Mouse (Mus musculus) B cell, adult 62 days (primary cell): ENCODE results near the gene Tmem45b. TPM values are rescaled to one million over a fixed set of nuclear protein-coding genes. Genes with fewer than 3 reads are reported as not detected.

Experiments
- total RNA-seq: library from RNA; stranded (reverse); gene quantifications from 4 replicates; pipeline ENCODE4 v1.2.4, GENCODE M21; 2023

Tmem45b gene
- total RNA-seq, result not detected in 4 replicates

DNA sequence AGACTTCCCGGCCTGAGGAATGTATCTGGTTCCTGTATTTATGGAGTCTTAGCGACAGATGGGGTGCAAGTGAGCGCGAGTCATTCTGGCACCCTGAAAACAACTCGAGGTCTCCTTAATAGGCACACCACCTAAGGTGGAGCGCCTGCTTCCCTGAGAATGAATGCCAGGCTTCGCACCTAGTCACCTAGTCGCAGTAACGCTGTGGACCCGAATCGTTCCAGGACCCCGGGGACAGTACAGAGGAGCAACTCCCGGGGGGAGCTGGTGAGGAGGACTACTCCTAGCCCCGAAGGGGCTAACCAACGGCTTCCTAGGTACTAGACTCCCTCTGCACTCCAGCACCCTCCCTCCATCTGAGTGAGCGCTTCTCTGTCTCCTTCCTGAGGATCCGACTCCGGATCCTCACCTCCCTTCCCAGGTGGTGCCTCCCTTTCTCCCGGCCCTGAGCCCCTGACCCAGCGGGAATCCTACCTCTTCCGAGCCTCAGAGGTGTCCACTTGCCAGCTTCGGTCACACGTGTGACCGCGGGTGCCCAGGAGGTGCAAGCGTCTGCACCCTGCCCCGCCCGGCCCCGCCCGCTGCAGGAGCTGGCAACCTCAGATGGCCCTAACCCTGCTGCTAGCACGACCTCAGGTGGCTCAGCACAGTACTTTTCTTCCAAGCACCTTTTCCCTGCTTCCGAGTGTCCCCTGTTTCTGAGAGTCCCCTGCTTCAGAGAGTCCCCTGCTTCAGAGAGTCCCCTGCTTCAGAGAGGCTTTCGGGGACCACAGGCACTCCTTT is at the start of gene Tmem45b:
Gene Tmem45b (minus strand): TSS at position 771 of the 783 bp plus-strand sequence.

DNA sequence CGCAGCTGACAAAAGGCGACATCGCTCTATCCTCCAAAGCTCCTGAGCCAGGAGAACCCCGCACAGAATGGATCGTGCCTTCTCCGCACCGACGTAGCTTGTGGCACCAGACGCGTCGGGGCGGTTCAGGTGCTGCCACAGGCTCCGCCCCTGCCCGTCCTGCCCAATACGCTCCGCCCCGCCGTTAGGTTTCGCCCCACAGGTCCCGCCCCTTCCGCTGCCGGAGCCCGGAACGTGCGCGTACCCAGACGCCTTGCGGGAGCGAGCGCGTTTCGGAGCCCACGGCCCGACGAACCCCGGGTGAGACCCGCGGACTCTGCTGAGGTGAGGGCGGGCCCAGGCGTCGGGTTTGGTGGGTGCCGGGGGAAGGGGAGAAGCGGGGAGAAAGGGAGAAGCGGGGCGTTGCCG is 78.3 kb downstream of the Tmem45b start, which contains the start of gene Nfrkb:
Gene Nfrkb (plus strand): TSS at position 246 of the 408 bp plus-strand sequence.

Other genes with a start within 250 kb of the Tmem45b start
- 17.2 to 21.1 TPM (median 19.1 TPM) in 4 replicates for gene Prdm10, start 183.9 kb downstream of the Tmem45b start, total RNA-seq
- 76.9 to 91.0 TPM (median 86.3 TPM) in 4 replicates for gene Nfrkb, start 78.3 kb downstream of the Tmem45b start, total RNA-seq